ENCODE assay signal across 26 mouse cellular contexts in the genomic region with DNA sequence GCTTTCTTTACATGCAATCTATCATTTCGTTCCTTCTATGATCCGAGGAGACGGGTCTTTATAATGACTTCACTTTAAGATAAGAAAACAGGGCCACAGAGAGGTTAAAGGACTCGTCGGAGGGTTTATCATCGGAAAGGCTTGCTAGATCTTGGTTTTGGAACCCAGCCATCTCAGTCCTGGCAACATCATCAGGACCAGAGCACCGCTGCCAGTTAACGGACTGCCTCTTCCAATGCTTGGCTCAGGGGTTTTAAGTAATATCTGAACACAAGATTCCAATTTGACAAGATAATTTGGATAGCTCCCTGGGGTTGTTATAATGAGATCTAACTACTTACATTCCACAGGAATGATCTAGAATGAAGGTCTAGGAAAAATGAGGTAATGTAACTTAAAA. TPM values are rescaled to one million over a fixed set of nuclear protein-coding genes. Genes with fewer than 3 reads are reported as not detected.
DNase-seq lines count a peak whose midpoint lies in the region; ATAC-seq and TF ChIP-seq lines count a peak whose summit lies in the region.
"Had no signal": no experiment of that assay in that cellular context is flagged by ENCODE, and none has a peak within 500 bp of the region (broad histone marks: within the 10 kb centered on the region; RNA-seq: fewer than 3 reads in every experiment).

No protein-coding gene starts in this region.

- no peak overlapping the region for H3K4me2 ChIP-seq in lung, embryonic 14.5 days
- H3K4me2 ChIP-seq: heart, embryonic 13.5 days; hindbrain, embryonic 15.5 days; intestine, embryonic 15.5 days; liver, embryonic 15.5 days; stomach, embryonic 15.5 days had no signal

- H3K27me3 ChIP-seq in lung, embryonic 14.5 days (ENCODE audit: insufficient read depth, low read length): no peaks in the 10 kb centered on the region
- H3K27me3 ChIP-seq: heart, embryonic 13.5 days; hindbrain, embryonic 15.5 days; intestine, embryonic 15.5 days; liver, embryonic 15.5 days; stomach, embryonic 15.5 days had no signal

- 36% methylated on average over 8 of the region's 8 CpGs for WGBS in lung, embryonic 14.5 days

- no peak for ATAC-seq in lung, embryonic 14.5 days (ENCODE audit: insufficient read depth)
- ATAC-seq in megakaryocyte progenitor cell, adult 5-6 weeks (replicated peaks; ENCODE audit: poor library complexity): peak; percentile 44
- ATAC-seq: forebrain, embryonic 14.5 days; intestine, embryonic 15.5 days had no signal

- 0 out of 2 replicates have a peak, but pooled peaks cover 8% of the 10 kb centered on the region for H3K36me3 ChIP-seq in lung, embryonic 14.5 days (ENCODE audit: insufficient read depth)
- H3K36me3 ChIP-seq: G1E; hindbrain, embryonic 15.5 days; intestine, embryonic 15.5 days; stomach, embryonic 15.5 days had no signal

- H3K9ac ChIP-seq in lung, embryonic 14.5 days: no peak overlapping the region
- H3K9ac ChIP-seq: heart, embryonic 13.5 days; hindbrain, embryonic 15.5 days; intestine, embryonic 15.5 days; liver, embryonic 15.5 days; stomach, embryonic 15.5 days had no signal

- H3K4me3 ChIP-seq in gastrocnemius, adult 2 months: no peak overlapping the region
- no peak overlapping the region for H3K4me3 ChIP-seq in lung, embryonic 14.5 days (ENCODE audit: low read depth, low read length)
- H3K4me3 ChIP-seq: heart, embryonic 13.5 days; hindbrain, embryonic 15.5 days; intestine, embryonic 15.5 days; layer of hippocampus, adult 2 months; liver, embryonic 15.5 days; stomach, embryonic 15.5 days had no signal

- TF ChIP-seq CTCF in gastrocnemius, adult 2 months (IDR thresholded peaks at IDR 0.05): no peak
- no peak for TF ChIP-seq CTCF in lung, embryonic 14.5 days (IDR thresholded peaks at IDR 0.05; ENCODE audit: low read depth)

- H3K4me1 ChIP-seq in lung, embryonic 14.5 days (ENCODE audit: insufficient read depth): peaks cover 35% of the 10 kb centered on the region

- DNase-seq in adrenal gland, postnatal 10 days: peak; percentile 58
- DNase-seq in adrenal gland, postnatal 25 days: no peak
- no peak for DNase-seq in gastrocnemius, adult 2 months
- DNase-seq in gastrocnemius, adult 18-20 months (ENCODE audit: low spot score): no peak
- peak; percentile 50 for DNase-seq in lung, embryonic 14.5 days
- no peak for DNase-seq in lung, postnatal 36 days
- DNase-seq in thymus, adult 18-20 months: no peak
- DNase-seq: cerebellum, adult 9-11 months; gastrocnemius, postnatal 10 days; heart, postnatal 10 days; kidney, adult 2 months; kidney, postnatal 36 days; liver; lung, postnatal 4 days; midbrain, embryonic 14.5 days; right cerebral cortex, adult 18-20 months; thymus, postnatal 14 days had no signal

- peak overlapping the region; percentile 88 for H3K27ac ChIP-seq in gastrocnemius, adult 2 months
- no peak overlapping the region for H3K27ac ChIP-seq in lung, embryonic 14.5 days (ENCODE audit: low read depth)
- H3K27ac ChIP-seq: heart, embryonic 13.5 days; hindbrain, embryonic 15.5 days; intestine, embryonic 15.5 days; layer of hippocampus, adult 2 months; liver, embryonic 15.5 days; stomach, embryonic 15.5 days had no signal

- intact Hi-C loops in gastrocnemius, adult 2 months (cut with DNase I): no loop called here

- no peaks in the 10 kb centered on the region for H3K9me3 ChIP-seq in lung, embryonic 14.5 days (ENCODE audit: low read depth, low read length)
- H3K9me3 ChIP-seq: G1E; heart, embryonic 13.5 days; hindbrain, embryonic 15.5 days; intestine, embryonic 15.5 days; liver, embryonic 15.5 days; stomach, embryonic 15.5 days had no signal

RNA-seq across cellular contexts. Expression of gene Sh3pxd2a, which starts 45.0 kb away (rescaled TPM):
- 100 to 1,000 TPM; 138 to 164 TPM for total RNA-seq in adrenal gland, postnatal 10 days (2021)
- 36.2 and 41.6 TPM in 2 replicates for total RNA-seq in adrenal gland, postnatal 25 days (2021)
- total RNA-seq in gastrocnemius, adult 2 months (2021): 10 to 100 TPM; 37.7 to 44.7 TPM
- total RNA-seq in gastrocnemius, adult 18-20 months (2021): 10 to 100 TPM; 32.8 to 42.6 TPM
- 10.2 and 12.0 TPM in 2 replicates for polyA plus RNA-seq in lung, embryonic 14.5 days (2014; fragmentation: Nextera tagmentation; extraction: Ambion mirVana)
- total RNA-seq in megakaryocyte progenitor cell, adult 5-6 weeks (2015): 1.3 and 1.6 TPM in 2 replicates
- total RNA-seq in megakaryocyte progenitor cell, adult 5-6 weeks (2017): 1.1 and 1.4 TPM in 2 replicates
- polyA plus RNA-seq: G1E had no signal

Comparison
In these comparisons a context has a peak if more than half of its experiments do, and no peak if none do; other contexts are left out.
1. DNase-seq: peak in adrenal gland, postnatal 10 days (single experiment) and lung, embryonic 14.5 days (single experiment); none in adrenal gland, postnatal 25 days (single experiment), gastrocnemius, adult 2 months (single experiment), gastrocnemius, adult 18-20 months (single experiment), lung, postnatal 36 days (single experiment) and thymus, adult 18-20 months (0 of 2).
2. RNA of gene Sh3pxd2a, which starts 45.0 kb away (total RNA-seq): 138 to 164 TPM in adrenal gland, postnatal 10 days, 37.7 to 44.7 TPM in gastrocnemius, adult 2 months, 32.8 to 42.6 TPM in gastrocnemius, adult 18-20 months and 36.2 to 41.6 TPM in adrenal gland, postnatal 25 days; 1.1 to 1.6 TPM in megakaryocyte progenitor cell, adult 5-6 weeks; every median in the first group is over 10 times any median in the second.